Mouse (Mus musculus) testis, postnatal 14 days (tissue): Measurements from ENCODE around the gene Pdcd2.
"Not testable (repeated sequence)": the region's sequence is repeated elsewhere in the genome, so short reads cannot be mapped to it uniquely, and the experiment has no call there.

ENCODE experiments used
- DNase-seq: peaks from one replicate; pipeline ENCODE4 v3.0.0; 2021; ENCODE audit warnings: low spot score

The Pdcd2 gene

GRCm38 (mm10) chr17:15526986-15527810 lies at the start of gene Pdcd2:
Gene Pdcd2 (minus strand): TSS chr17:15527301.
- DNase-seq: peak; percentile 94

GRCm38 (mm10) chr17:15575056-15575455 lies 48.0 kb upstream of the Pdcd2 start:
- no peak for DNase-seq

GRCm38 (mm10) chr17:15566908-15567307 lies 39.8 kb upstream of the Pdcd2 start:
- no peak for DNase-seq

- DNase-seq: no peak
These were observed 37.8 kb upstream of the Pdcd2 start for GRCm38 (mm10) chr17:15564928-15565300.

- DNase-seq: peak; percentile 98
These were observed 37.2 kb upstream of the Pdcd2 start, which contains the start of gene Prdm9 for GRCm38 (mm10) chr17:15564014-15564927. Gene Prdm9 (minus strand): TSS chr17:15564354.

- DNase-seq: no peak
These were observed 32.8 kb upstream of the Pdcd2 start for GRCm38 (mm10) chr17:15559946-15560345.

GRCm38 (mm10) chr17:15549713-15550112 lies 22.6 kb upstream of the Pdcd2 start:
- DNase-seq: no peak

- DNase-seq: no peak
These were observed 19.3 kb upstream of the Pdcd2 start for GRCm38 (mm10) chr17:15546440-15546839.

- not testable (repeated sequence) for DNase-seq
These were observed 16.8 kb upstream of the Pdcd2 start for GRCm38 (mm10) chr17:15543868-15544267.

GRCm38 (mm10) chr17:15540309-15540708 lies 13.2 kb upstream of the Pdcd2 start:
- no peak for DNase-seq

- DNase-seq: peak; percentile 10
These were observed 9.4 kb upstream of the Pdcd2 start for GRCm38 (mm10) chr17:15536457-15536904.

GRCm38 (mm10) chr17:15535943-15536342 lies 8.8 kb upstream of the Pdcd2 start:
- no peak for DNase-seq

- DNase-seq: no peak
These were observed 8.2 kb upstream of the Pdcd2 start for GRCm38 (mm10) chr17:15535162-15535800.

- DNase-seq: peak; percentile 63
These were observed 3.0 kb upstream of the Pdcd2 start for GRCm38 (mm10) chr17:15530141-15530540.

- no peak for DNase-seq
These were observed 1.8 kb upstream of the Pdcd2 start for GRCm38 (mm10) chr17:15528887-15529286.

GRCm38 (mm10) chr17:15527811-15528136 lies 673 bp upstream of the Pdcd2 start:
- no peak for DNase-seq

- DNase-seq: no peak
These were observed 797 bp downstream of the Pdcd2 start for GRCm38 (mm10) chr17:15526304-15526703.

- DNase-seq: no peak
These were observed 8.3 kb downstream of the Pdcd2 start for GRCm38 (mm10) chr17:15518766-15519165.

- DNase-seq: no peak
These were observed 8.9 kb downstream of the Pdcd2 start for GRCm38 (mm10) chr17:15518186-15518585.

- no peak for DNase-seq
These were observed 9.3 kb downstream of the Pdcd2 start for GRCm38 (mm10) chr17:15517776-15518175.

- DNase-seq: no peak
These were observed 16.4 kb downstream of the Pdcd2 start for GRCm38 (mm10) chr17:15510694-15511093.

- DNase-seq: peak; percentile 97
These were observed 27.3 kb downstream of the Pdcd2 start, which contains the start of the genes Psmb1 and Tbp for GRCm38 (mm10) chr17:15499656-15500394. Gene Psmb1 (minus strand): TSS chr17:15499751. Gene Tbp (plus strand): TSS chr17:15499888.
